Mouse (Mus musculus) embryo, embryonic 9.5 days (tissue): ENCODE measurements at regions not wholly inside any gene's neighbourhood (a gene's known extent, or its start where the extent isn't known, plus 50 kb on each side); places are given as distances from the start of the nearest gene placed in this dataset.

Experiments
- DNase-seq: peaks from one replicate; pipeline ENCODE4 v3.0.0-alpha.2; 2017; ENCODE audit errors: extremely low spot score

GRCm38 (mm10) chr3:17667016-17667415 is 281.2 kb upstream of the Cypt12 start:
- no peak for DNase-seq

GRCm38 (mm10) chr3:17668839-17669238 is 279.4 kb upstream of the Cypt12 start:
- no peak for DNase-seq
